In the genomic region with DNA sequence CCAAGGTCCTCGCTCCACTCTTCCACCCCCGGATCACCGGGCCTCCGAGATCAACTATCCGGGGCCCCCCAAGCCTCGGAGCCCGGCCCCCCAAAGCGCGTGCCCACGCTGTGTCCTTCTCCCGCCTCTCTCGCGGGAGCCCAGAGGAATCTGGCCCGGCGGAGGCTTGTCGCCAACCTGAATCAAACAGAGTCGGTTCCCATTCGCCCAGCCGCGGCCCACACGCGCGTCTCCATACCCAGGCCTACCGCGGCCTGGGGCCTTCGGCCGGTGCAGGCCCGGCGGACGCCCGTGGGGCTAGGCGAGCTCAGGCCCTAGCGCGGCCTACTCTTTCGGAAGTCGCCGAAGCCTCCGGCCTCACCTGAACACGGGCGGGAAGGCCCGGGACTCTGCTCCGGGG, we compare ENCODE assay signal across 1 mouse cellular context.
TF ChIP-seq lines count a peak whose summit lies in the region.

No protein-coding gene starts in this region.

TF ChIP-seq in CH12.LX, 34 proteins besides CTCF, POLR2A, EP300 and RAD21 (continued from another document):
- 0 out of 2 replicates have a peak, but pooled peaks have one; percentile 37 for TF ChIP-seq KAT2A (IDR thresholded peaks at IDR 0.05; ENCODE audit: insufficient replicate concordance, low read length)
- no peak for TF ChIP-seq ELF1 (IDR thresholded peaks at IDR 0.05; ENCODE audit: low read depth, low read length)
- no peak for TF ChIP-seq ZKSCAN1 (IDR thresholded peaks at IDR 0.05; ENCODE audit: borderline replicate concordance, low read depth, low read length)
- TF ChIP-seq NRF1 (IDR thresholded peaks at IDR 0.05; ENCODE audit: low read depth, low read length) = no peak
- no peak for TF ChIP-seq ETS1 (conservative IDR thresholded peaks at IDR 0.05; ENCODE audit: low read depth, low read length)
- TF ChIP-seq SMC3 (IDR thresholded peaks at IDR 0.05; ENCODE audit: low read depth, low read length) = no peak
- 0 out of 2 replicates have a peak, but pooled peaks have one; percentile 7 for TF ChIP-seq SIN3A (IDR thresholded peaks at IDR 0.05; ENCODE audit: low read length)
- TF ChIP-seq TBP (conservative IDR thresholded peaks at IDR 0.05; ENCODE audit: low read depth, low read length) = no peak
- no peak for TF ChIP-seq ZNF384 (IDR thresholded peaks at IDR 0.05; ENCODE audit: low read depth, low read length)
- no peak for TF ChIP-seq PAX5 (IDR thresholded peaks at IDR 0.05; ENCODE audit: low read length)
- TF ChIP-seq ZC3H11A (IDR thresholded peaks at IDR 0.05; ENCODE audit: low read depth, low read length) = no peak
